Mouse (Mus musculus) megakaryocyte, embryonic 14.5 days (primary cell): ENCODE data around the gene Arsb.

Source experiments
- FLI1 ChIP-seq: IDR thresholded peaks from 2 replicates; pipeline ENCODE4 v1.6.1; 2012; ENCODE audit warnings: low read length, inconsistent platforms, mixed read lengths
- GATA1 ChIP-seq: IDR thresholded peaks from 3 replicates; pipeline ENCODE4 v1.6.1; 2012; ENCODE audit warnings: mixed read lengths, low read length, inconsistent platforms, borderline replicate concordance

- no peak for TF ChIP-seq FLI1
- no peak; the same call in 2 of the 3 replicates for TF ChIP-seq GATA1
These were observed 168.1 kb downstream of the Arsb start for GRCm38 (mm10) chr13:93939363-93940127.
